Mouse (Mus musculus): ENCODE data around the gene Prkd3.

The Prkd3 gene

GRCm38 (mm10) chr17:79013625-79014024 is 7.0 kb downstream of the Prkd3 start:
- in situ Hi-C loops (cut with MseI, MboI), result no loop called here

- in situ Hi-C loops (cut with MseI, MboI), result no loop called here
These were observed 20.8 kb downstream of the Prkd3 start for GRCm38 (mm10) chr17:78999745-79000270.

- in situ Hi-C loops (cut with MseI, MboI), result no loop called here
These were observed 21.4 kb downstream of the Prkd3 start for GRCm38 (mm10) chr17:78999189-78999588.

GRCm38 (mm10) chr17:78998130-78998529 is 22.5 kb downstream of the Prkd3 start:
- in situ Hi-C loops (cut with MseI, MboI), result no loop called here

- in situ Hi-C loops (cut with MseI, MboI), result no loop called here
These were observed 25.4 kb downstream of the Prkd3 start for GRCm38 (mm10) chr17:78994931-78995820.

- in situ Hi-C loops (cut with MseI, MboI), result no loop called here
These were observed 26.2 kb downstream of the Prkd3 start for GRCm38 (mm10) chr17:78994382-78994781.

- in situ Hi-C loops (cut with MseI, MboI), result no loop called here
These were observed 26.9 kb downstream of the Prkd3 start for GRCm38 (mm10) chr17:78993670-78994069.

- in situ Hi-C loops (cut with MseI, MboI), result no loop called here
These were observed 28.2 kb downstream of the Prkd3 start for GRCm38 (mm10) chr17:78992303-78993027.

GRCm38 (mm10) chr17:78991549-78991948 is 29.1 kb downstream of the Prkd3 start:
- in situ Hi-C loops (cut with MseI, MboI), result no loop called here

- in situ Hi-C loops (cut with MseI, MboI), result no loop called here
These were observed 31.6 kb downstream of the Prkd3 start for GRCm38 (mm10) chr17:78989015-78989414.

- in situ Hi-C loops (cut with MseI, MboI), result no loop called here
These were observed 36.9 kb downstream of the Prkd3 start for GRCm38 (mm10) chr17:78983736-78984135.

- in situ Hi-C loops (cut with MseI, MboI), result no loop called here
These were observed 37.5 kb downstream of the Prkd3 start for GRCm38 (mm10) chr17:78983166-78983565.

- in situ Hi-C loops (cut with MseI, MboI), result no loop called here
These were observed 52.1 kb downstream of the Prkd3 start for GRCm38 (mm10) chr17:78968500-78968899.

- in situ Hi-C loops (cut with MseI, MboI), result no loop called here
These were observed 54.3 kb downstream of the Prkd3 start for GRCm38 (mm10) chr17:78966092-78966883.

GRCm38 (mm10) chr17:78964387-78964786 is 56.2 kb downstream of the Prkd3 start:
- in situ Hi-C loops (cut with MseI, MboI), result no loop called here

- in situ Hi-C loops (cut with MseI, MboI), result no loop called here
These were observed 61.1 kb downstream of the Prkd3 start for GRCm38 (mm10) chr17:78959473-78959872.

GRCm38 (mm10) chr17:78953240-78953639 is 67.4 kb downstream of the Prkd3 start:
- in situ Hi-C loops (cut with MseI, MboI), result no loop called here

GRCm38 (mm10) chr17:78952070-78952469 is 68.5 kb downstream of the Prkd3 start:
- in situ Hi-C loops (cut with MseI, MboI), result no loop called here

GRCm38 (mm10) chr17:78951225-78951624 is 69.4 kb downstream of the Prkd3 start:
- in situ Hi-C loops (cut with MseI, MboI), result no loop called here

- in situ Hi-C loops (cut with MseI, MboI), result no loop called here
These were observed 78.0 kb downstream of the Prkd3 start for GRCm38 (mm10) chr17:78942579-78942978.

GRCm38 (mm10) chr17:78938927-78939326 is 81.7 kb downstream of the Prkd3 start:
- in situ Hi-C loops (cut with MseI, MboI), result no loop called here
